Mouse (Mus musculus) testis, adult 2 months (tissue): ENCODE data around the gene Csnk1g2.

Source experiments
- CTCF ChIP-seq: fragments of 200-500 bp; IDR thresholded peaks from 2 replicates; pipeline ENCODE4 v1.5.1; 2012; ENCODE audit warnings: low read depth, mild to moderate bottlenecking, inconsistent platforms, low read length, moderate library complexity; ENCODE audit not compliant: control insufficient read depth, insufficient read depth, insufficient replicate concordance
- POLR2A ChIP-seq: fragments of 200-500 bp; IDR thresholded peaks from 2 replicates; pipeline ENCODE4 v1.6.1; 2012; ENCODE audit warnings: low read depth, mild to moderate bottlenecking, inconsistent platforms, low read length, moderate library complexity; ENCODE audit not compliant: control insufficient read depth

- TF ChIP-seq CTCF, result no peak
- no peak for TF ChIP-seq POLR2A
These were observed 1.0 kb upstream of the Csnk1g2 start for GRCm38 (mm10) chr10:80621690-80621939.
